Mouse (Mus musculus): Measurements from ENCODE around the gene Nectin2. TPM values are rescaled to one million over a fixed set of nuclear protein-coding genes. Genes with fewer than 3 reads are reported as not detected.

Gene Nectin2
- polyA plus RNA-seq, 1 experiment from 2014 or later, result 60.4 TPM

- H3K36me3 ChIP-seq, result peaks cover 25% of the 10 kb centered on the region
- H3K9me3 ChIP-seq, result no peaks in the 10 kb centered on the region
- no peak for ATAC-seq (ENCODE audit: low FRiP score, low read depth)
- peaks cover 25% of the 10 kb centered on the region for H3K4me1 ChIP-seq (replicated peaks)
- WGBS, result 0% methylated on average over 38 of the region's 39 CpGs
- H3K4me3 ChIP-seq, result peak overlapping the region; percentile 66
- peak overlapping the region; percentile 75 for H3K27ac ChIP-seq (replicated peaks)
- peak overlapping the region; percentile 79 for H3K9ac ChIP-seq
- H3K4me2 ChIP-seq, result peak overlapping the region; percentile 77
- no peaks in the 10 kb centered on the region for H3K27me3 ChIP-seq
Measured at GRCm38 (mm10) chr7:19714836-19715235, 35.4 kb downstream of the Nectin2 start.

- Histone ChIP-seq H3K9ac (no peak overlapping the region), H3K36me3 (peaks cover 37% of the 10 kb centered on the region), H3K4me2 (peak overlapping the region; percentile 77; the same call in 1 of the 2 replicates), H3K27me3 (no peaks in the 10 kb centered on the region), H3K27ac (replicated peaks) (no peak overlapping the region), H3K4me1 (replicated peaks) (peaks cover 25% of the 10 kb centered on the region), H3K9me3 (no peaks in the 10 kb centered on the region), H3K4me3 (0 out of 2 replicates have a peak overlapping the region, but pooled peaks have one; percentile 66)
- WGBS, result 91% methylated on average over 9 of the region's 9 CpGs
- no peak for ATAC-seq (ENCODE audit: low FRiP score, low read depth)
Measured at GRCm38 (mm10) chr7:19713598-19713997, 36.7 kb downstream of the Nectin2 start.

GRCm38 (mm10) chr7:19713196-19713595 is 37.1 kb downstream of the Nectin2 start:
- WGBS, result 58% methylated on average over 4 of the region's 4 CpGs
- ATAC-seq (ENCODE audit: low FRiP score, low read depth), result no peak
- H3K9me3 ChIP-seq, result no peaks in the 10 kb centered on the region
- no peak overlapping the region for H3K9ac ChIP-seq
- H3K4me3 ChIP-seq, result no peak overlapping the region
- peaks cover 25% of the 10 kb centered on the region for H3K4me1 ChIP-seq (replicated peaks)
- no peak overlapping the region for H3K4me2 ChIP-seq
- H3K27ac ChIP-seq (replicated peaks), result no peak overlapping the region
- H3K27me3 ChIP-seq, result no peaks in the 10 kb centered on the region
- H3K36me3 ChIP-seq, result peaks cover 39% of the 10 kb centered on the region

- H3K9ac ChIP-seq, result no peak overlapping the region
- peaks cover 43% of the 10 kb centered on the region for H3K36me3 ChIP-seq
- H3K9me3 ChIP-seq, result no peaks in the 10 kb centered on the region
- no peak for ATAC-seq (ENCODE audit: low FRiP score, low read depth)
- H3K27ac ChIP-seq (replicated peaks), result no peak overlapping the region
- peaks cover 25% of the 10 kb centered on the region for H3K4me1 ChIP-seq (replicated peaks)
- no peak overlapping the region for H3K4me3 ChIP-seq
- 75% methylated on average over 4 of the region's 4 CpGs for WGBS
- H3K27me3 ChIP-seq, result no peaks in the 10 kb centered on the region
- H3K4me2 ChIP-seq, result no peak overlapping the region
Measured at GRCm38 (mm10) chr7:19712414-19712813, 37.9 kb downstream of the Nectin2 start.

- Histone ChIP-seq H3K27me3 (no peaks in the 10 kb centered on the region), H3K36me3 (peaks cover 49% of the 10 kb centered on the region), H3K9me3 (no peaks in the 10 kb centered on the region), H3K4me1 (replicated peaks) (peaks cover 17% of the 10 kb centered on the region), H3K4me2 (no peak overlapping the region), H3K4me3 (no peak overlapping the region), H3K9ac (no peak overlapping the region), H3K27ac (replicated peaks) (no peak overlapping the region)
- 96% methylated on average over 10 of the region's 10 CpGs for WGBS
- ATAC-seq (ENCODE audit: low FRiP score, low read depth), result no peak
Measured at GRCm38 (mm10) chr7:19710650-19711049, 39.6 kb downstream of the Nectin2 start.

GRCm38 (mm10) chr7:19705271-19705670 is 45.0 kb downstream of the Nectin2 start:
- H3K9ac ChIP-seq, result no peak overlapping the region
- H3K4me1 ChIP-seq (replicated peaks), result no peaks in the 10 kb centered on the region
- H3K4me3 ChIP-seq, result no peak overlapping the region
- no peaks in the 10 kb centered on the region for H3K27me3 ChIP-seq
- peaks cover 27% of the 10 kb centered on the region for H3K36me3 ChIP-seq
- no peak for ATAC-seq (ENCODE audit: low FRiP score, low read depth)
- 96% methylated on average over 7 of the region's 7 CpGs for WGBS
- H3K27ac ChIP-seq (replicated peaks), result no peak overlapping the region
- no peak overlapping the region for H3K4me2 ChIP-seq
- no peaks in the 10 kb centered on the region for H3K9me3 ChIP-seq

- 96% methylated on average over 4 of the region's 4 CpGs for WGBS
- H3K27me3 ChIP-seq, result no peaks in the 10 kb centered on the region
- ATAC-seq (ENCODE audit: low FRiP score, low read depth), result no peak
- H3K4me3 ChIP-seq, result no peak overlapping the region
- no peak overlapping the region for H3K27ac ChIP-seq (replicated peaks)
- H3K9ac ChIP-seq, result no peak overlapping the region
- peaks cover 20% of the 10 kb centered on the region for H3K36me3 ChIP-seq
- H3K4me2 ChIP-seq, result no peak overlapping the region
- H3K9me3 ChIP-seq, result no peaks in the 10 kb centered on the region
- H3K4me1 ChIP-seq (replicated peaks), result peaks cover 2% of the 10 kb centered on the region
Measured at GRCm38 (mm10) chr7:19704475-19704874, 45.8 kb downstream of the Nectin2 start.

- H3K9ac ChIP-seq, result no peak overlapping the region
- H3K4me2 ChIP-seq, result no peak overlapping the region
- peaks cover 17% of the 10 kb centered on the region for H3K4me1 ChIP-seq (replicated peaks)
- peaks cover 9% of the 10 kb centered on the region; the same call in 1 of the 2 replicates for H3K36me3 ChIP-seq
- WGBS, result 95% methylated on average over 16 of the region's 16 CpGs
- H3K27me3 ChIP-seq, result no peaks in the 10 kb centered on the region
- H3K27ac ChIP-seq (replicated peaks), result no peak overlapping the region
- no peak overlapping the region for H3K4me3 ChIP-seq
- no peaks in the 10 kb centered on the region for H3K9me3 ChIP-seq
- no peak for ATAC-seq (ENCODE audit: low FRiP score, low read depth)
Measured at GRCm38 (mm10) chr7:19702859-19703555, 47.3 kb downstream of the Nectin2 start.

- Histone ChIP-seq H3K4me1 (replicated peaks) (peaks cover 18% of the 10 kb centered on the region), H3K4me2 (no peak overlapping the region), H3K27ac (replicated peaks) (peak overlapping the region; percentile 35; the same call in 1 of the 2 replicates), H3K9ac (no peak overlapping the region), H3K27me3 (no peaks in the 10 kb centered on the region), H3K36me3 (no peaks in the 10 kb centered on the region; the same call in 1 of the 2 replicates), H3K4me3 (no peak overlapping the region), H3K9me3 (no peaks in the 10 kb centered on the region)
- 32% methylated on average over 22 of the region's 22 CpGs for WGBS
- ATAC-seq (ENCODE audit: low FRiP score, low read depth), result peak; percentile 67; the same call in 1 of the 2 replicates
Measured at GRCm38 (mm10) chr7:19701069-19701761, 49.1 kb downstream of the Nectin2 start.

GRCm38 (mm10) chr7:19700299-19701068 is 49.8 kb downstream of the Nectin2 start:
- Histone ChIP-seq H3K4me2 (no peak overlapping the region), H3K9ac (no peak overlapping the region), H3K27me3 (no peaks in the 10 kb centered on the region), H3K4me3 (no peak overlapping the region), H3K9me3 (no peaks in the 10 kb centered on the region), H3K36me3 (no peaks in the 10 kb centered on the region; the same call in 1 of the 2 replicates), H3K4me1 (replicated peaks) (peaks cover 18% of the 10 kb centered on the region), H3K27ac (replicated peaks) (peak overlapping the region; percentile 32)
- no peak for ATAC-seq (ENCODE audit: low FRiP score, low read depth)
- 63% methylated on average over 12 of the region's 12 CpGs for WGBS

- no peak overlapping the region for H3K4me2 ChIP-seq
- WGBS, result 81% methylated on average over 4 of the region's 4 CpGs
- no peak overlapping the region for H3K4me3 ChIP-seq
- ATAC-seq (ENCODE audit: low FRiP score, low read depth), result no peak
- no peak overlapping the region for H3K9ac ChIP-seq
- H3K36me3 ChIP-seq, result no peaks in the 10 kb centered on the region; the same call in 1 of the 2 replicates
- H3K27me3 ChIP-seq, result no peaks in the 10 kb centered on the region
- H3K4me1 ChIP-seq (replicated peaks), result peaks cover 18% of the 10 kb centered on the region
- peak overlapping the region; percentile 54 for H3K27ac ChIP-seq (replicated peaks)
- H3K9me3 ChIP-seq, result no peaks in the 10 kb centered on the region
Measured at GRCm38 (mm10) chr7:19699827-19700148, 50.5 kb downstream of the Nectin2 start.

Data from hindbrain, embryonic 15.5 days (tissue).